Mouse (Mus musculus): ENCODE results near the gene Chek2. TPM values are rescaled to one million over a fixed set of nuclear protein-coding genes. Genes with fewer than 3 reads are reported as not detected.
"Not testable (repeated sequence)": the region's sequence is repeated elsewhere in the genome, so short reads cannot be mapped to it uniquely, and the experiment has no call there.

The Chek2 gene
- polyA plus RNA-seq, 1 experiment from 2014 or later: 28.8 TPM

GRCm38 (mm10) chr5:110859013-110859650 is 19.4 kb downstream of the Chek2 start:
- WGBS: 40% methylated on average over 13 of the region's 13 CpGs
- Histone ChIP-seq H3K36me3 (peaks cover 38% of the 10 kb centered on the region), H3K4me3 (peak overlapping the region; percentile 43), H3K9me3 (no peaks in the 10 kb centered on the region), H3K27ac (peak overlapping the region; percentile 83), H3K4me1 (peaks cover 15% of the 10 kb centered on the region), H3K27me3 (ENCODE audit: insufficient read depth, poor library complexity, severe bottlenecking) (no peaks in the 10 kb centered on the region)
- no peak for DNase-seq (ENCODE audit: low spot score)

GRCm38 (mm10) chr5:110860445-110860844 is 20.7 kb downstream of the Chek2 start:
- H3K4me3 ChIP-seq: no peak overlapping the region
- no peaks in the 10 kb centered on the region for H3K9me3 ChIP-seq
- 82% methylated on average over 5 of the region's 5 CpGs for WGBS
- DNase-seq (ENCODE audit: low spot score): no peak
- H3K27ac ChIP-seq: peak overlapping the region; percentile 17; the same call in 1 of the 2 replicates
- H3K4me1 ChIP-seq: peaks cover 15% of the 10 kb centered on the region
- H3K27me3 ChIP-seq (ENCODE audit: insufficient read depth, poor library complexity, severe bottlenecking): no peaks in the 10 kb centered on the region
- H3K36me3 ChIP-seq: peaks cover 44% of the 10 kb centered on the region

- H3K36me3 ChIP-seq: peaks cover 59% of the 10 kb centered on the region
- H3K9me3 ChIP-seq: no peaks in the 10 kb centered on the region
- DNase-seq (ENCODE audit: low spot score): no peak
- peaks cover 10% of the 10 kb centered on the region for H3K4me1 ChIP-seq
- H3K27ac ChIP-seq: no peak overlapping the region
- H3K27me3 ChIP-seq (ENCODE audit: insufficient read depth, poor library complexity, severe bottlenecking): no peaks in the 10 kb centered on the region
- WGBS: 67% methylated on average over 4 of the region's 4 CpGs
- H3K4me3 ChIP-seq: no peak overlapping the region
These were observed 28.7 kb downstream of the Chek2 start for GRCm38 (mm10) chr5:110868460-110868859.

GRCm38 (mm10) chr5:110869242-110869669 is 29.5 kb downstream of the Chek2 start:
- H3K27me3 ChIP-seq (ENCODE audit: insufficient read depth, poor library complexity, severe bottlenecking): no peaks in the 10 kb centered on the region
- 64% methylated on average over 8 of the region's 8 CpGs for WGBS
- DNase-seq (ENCODE audit: low spot score): no peak
- H3K4me3 ChIP-seq: no peak overlapping the region
- peaks cover 10% of the 10 kb centered on the region for H3K4me1 ChIP-seq
- no peaks in the 10 kb centered on the region for H3K9me3 ChIP-seq
- no peak overlapping the region for H3K27ac ChIP-seq
- peaks cover 54% of the 10 kb centered on the region for H3K36me3 ChIP-seq

GRCm38 (mm10) chr5:110873160-110873559 is 33.4 kb downstream of the Chek2 start:
- Histone ChIP-seq H3K4me1 (peaks cover 16% of the 10 kb centered on the region), H3K27me3 (ENCODE audit: insufficient read depth, poor library complexity, severe bottlenecking) (no peaks in the 10 kb centered on the region), H3K4me3 (no peak overlapping the region), H3K36me3 (peaks cover 36% of the 10 kb centered on the region), H3K9me3 (no peaks in the 10 kb centered on the region), H3K27ac (no peak overlapping the region)
- 94% methylated on average over 6 of the region's 6 CpGs for WGBS
- DNase-seq (ENCODE audit: low spot score): no peak

- Histone ChIP-seq H3K27me3 (ENCODE audit: insufficient read depth, poor library complexity, severe bottlenecking) (no peaks in the 10 kb centered on the region), H3K27ac (no peak overlapping the region), H3K9me3 (no peaks in the 10 kb centered on the region), H3K4me1 (peaks cover 15% of the 10 kb centered on the region; the same call in 1 of the 2 replicates), H3K36me3 (peaks cover 36% of the 10 kb centered on the region), H3K4me3 (no peak overlapping the region)
- peak; percentile 82 for DNase-seq (ENCODE audit: low spot score)
These were observed 34.9 kb downstream of the Chek2 start for GRCm38 (mm10) chr5:110874711-110875110.

- no peak for DNase-seq (ENCODE audit: low spot score)
- WGBS: 86% methylated on average over 1 of the region's 1 CpGs
These were observed 35.5 kb downstream of the Chek2 start for GRCm38 (mm10) chr5:110875286-110875685.

GRCm38 (mm10) chr5:110877666-110878505 is 38.1 kb downstream of the Chek2 start:
- 92% methylated on average over 5 of the region's 5 CpGs for WGBS

More at GRCm38 (mm10) chr5:110875286-110875685, 35.5 kb downstream of the Chek2 start:
- peaks cover 31% of the 10 kb centered on the region for H3K36me3 ChIP-seq
- no peak overlapping the region for H3K4me3 ChIP-seq
- no peaks in the 10 kb centered on the region for H3K27me3 ChIP-seq (ENCODE audit: insufficient read depth, poor library complexity, severe bottlenecking)
- no peak overlapping the region for H3K27ac ChIP-seq
- no peaks in the 10 kb centered on the region for H3K9me3 ChIP-seq
- H3K4me1 ChIP-seq: peaks cover 20% of the 10 kb centered on the region

GRCm38 (mm10) chr5:110878526-110878925 is 38.7 kb downstream of the Chek2 start:
- H3K4me1 ChIP-seq: peaks cover 26% of the 10 kb centered on the region
- not testable (repeated sequence) for H3K27me3 ChIP-seq (ENCODE audit: insufficient read depth, poor library complexity, severe bottlenecking); H3K9me3 ChIP-seq; DNase-seq (ENCODE audit: low spot score); H3K27ac ChIP-seq; H3K36me3 ChIP-seq; H3K4me3 ChIP-seq
- WGBS: 92% methylated on average over 1 of the region's 1 CpGs

More at GRCm38 (mm10) chr5:110877666-110878505, 38.1 kb downstream of the Chek2 start:
- H3K9me3 ChIP-seq: no peaks in the 10 kb centered on the region
- no peaks in the 10 kb centered on the region for H3K27me3 ChIP-seq (ENCODE audit: insufficient read depth, poor library complexity, severe bottlenecking)
- no peak for DNase-seq (ENCODE audit: low spot score)
- no peak overlapping the region for H3K4me3 ChIP-seq
- H3K4me1 ChIP-seq: peaks cover 26% of the 10 kb centered on the region
- H3K27ac ChIP-seq: no peak overlapping the region
- H3K36me3 ChIP-seq: peaks cover 10% of the 10 kb centered on the region; the same call in 1 of the 2 replicates

- no peaks in the 10 kb centered on the region for H3K27me3 ChIP-seq (ENCODE audit: insufficient read depth, poor library complexity, severe bottlenecking)
- peak overlapping the region; percentile 96 for H3K27ac ChIP-seq
- H3K9me3 ChIP-seq: no peaks in the 10 kb centered on the region
- WGBS: 60% methylated on average over 7 of the region's 7 CpGs
- H3K4me3 ChIP-seq: peak overlapping the region; percentile 94
- peaks cover 26% of the 10 kb centered on the region for H3K4me1 ChIP-seq
- peaks cover 5% of the 10 kb centered on the region; the same call in 1 of the 2 replicates for H3K36me3 ChIP-seq
- DNase-seq (ENCODE audit: low spot score): no peak
These were observed 39.3 kb downstream of the Chek2 start for GRCm38 (mm10) chr5:110879042-110879441.

- H3K4me1 ChIP-seq: peaks cover 24% of the 10 kb centered on the region
- peak within 1 kb of the TSS; percentile 96 for H3K27ac ChIP-seq
- no peaks in the 10 kb centered on the region for H3K27me3 ChIP-seq (ENCODE audit: insufficient read depth, poor library complexity, severe bottlenecking)
- peak; percentile 92 for DNase-seq (ENCODE audit: low spot score)
- H3K36me3 ChIP-seq: peaks cover 10% of the 10 kb centered on the region; the same call in 1 of the 2 replicates
- peak within 1 kb of the TSS; percentile 94 for H3K4me3 ChIP-seq
- WGBS: under 1% methylated on average over 101 of the region's 101 CpGs
- H3K9me3 ChIP-seq: no peaks in the 10 kb centered on the region
These were observed 40.0 kb downstream of the Chek2 start, which contains the start of gene Ttc28 for GRCm38 (mm10) chr5:110879584-110880374. TSS of gene Ttc28 (plus strand) at chr5:110879803.

- no peaks in the 10 kb centered on the region for H3K9me3 ChIP-seq
- H3K27me3 ChIP-seq (ENCODE audit: insufficient read depth, poor library complexity, severe bottlenecking): no peaks in the 10 kb centered on the region
- 86% methylated on average over 4 of the region's 4 CpGs for WGBS
- DNase-seq (ENCODE audit: low spot score): no peak
- no peak overlapping the region for H3K4me3 ChIP-seq
- H3K27ac ChIP-seq: no peak overlapping the region
- H3K36me3 ChIP-seq: peaks cover 27% of the 10 kb centered on the region
- no peaks in the 10 kb centered on the region for H3K4me1 ChIP-seq
These were observed 48.8 kb downstream of the Chek2 start for GRCm38 (mm10) chr5:110888596-110888995.

Measured in heart, embryonic 10.5 days (tissue).